Mouse (Mus musculus) Patski (cell line): ENCODE results near the gene Lyve1. TPM values are rescaled to one million over a fixed set of nuclear protein-coding genes. Genes with fewer than 3 reads are reported as not detected.

Experiments used
- ATAC-seq: fragments of 100-300 bp; one replicate; pipeline ENCODE4 v1.8.0; 2021
- CTCF ChIA-PET: fragments of 350-600 bp; sonication (Branson Sonifier 250); formaldehyde crosslinking; loops from one replicate; lab custom pipeline; 2022; ENCODE audit warnings: inconsistent platforms; lab: Charles Lee
- POLR2A ChIA-PET: fragments of 350-600 bp; sonication (Branson Sonifier 250); formaldehyde crosslinking; loops from one replicate; lab custom pipeline; 2022; ENCODE audit warnings: antibody characterized with exemption, inconsistent platforms; lab: Charles Lee
- DNase-seq: peaks from one replicate; pipeline ENCODE4 v3.0.0-alpha.2; 2011; ENCODE audit warnings: low read depth, low spot score
- H3K27me3 ChIP-seq: fragments of 371-371 bp; one replicate; pipeline ENCODE4 v1.5.1; 2021
- CTCF ChIP-seq: fragments of 100-300 bp; IDR thresholded peaks from one replicate; pipeline ENCODE4 v1.5.1; 2021
- in situ Hi-C: fragments of 300-500 bp; cut with MboI; formaldehyde crosslinking; loops from 3 replicates; pipeline ENCODE4 v1.11.1; 2018; ENCODE audit warnings: low pct_unique_long_range_greater_than_20kb, mixed read lengths
- polyA plus RNA-seq: library from polyadenylated mRNA; unstranded; gene quantifications from one replicate; pipeline ENCODE4 v1.2.3, GENCODE M21; 2021

The Lyve1 gene
- polyA plus RNA-seq, 1 experiment from 2014 or later, result not detected

DNA sequence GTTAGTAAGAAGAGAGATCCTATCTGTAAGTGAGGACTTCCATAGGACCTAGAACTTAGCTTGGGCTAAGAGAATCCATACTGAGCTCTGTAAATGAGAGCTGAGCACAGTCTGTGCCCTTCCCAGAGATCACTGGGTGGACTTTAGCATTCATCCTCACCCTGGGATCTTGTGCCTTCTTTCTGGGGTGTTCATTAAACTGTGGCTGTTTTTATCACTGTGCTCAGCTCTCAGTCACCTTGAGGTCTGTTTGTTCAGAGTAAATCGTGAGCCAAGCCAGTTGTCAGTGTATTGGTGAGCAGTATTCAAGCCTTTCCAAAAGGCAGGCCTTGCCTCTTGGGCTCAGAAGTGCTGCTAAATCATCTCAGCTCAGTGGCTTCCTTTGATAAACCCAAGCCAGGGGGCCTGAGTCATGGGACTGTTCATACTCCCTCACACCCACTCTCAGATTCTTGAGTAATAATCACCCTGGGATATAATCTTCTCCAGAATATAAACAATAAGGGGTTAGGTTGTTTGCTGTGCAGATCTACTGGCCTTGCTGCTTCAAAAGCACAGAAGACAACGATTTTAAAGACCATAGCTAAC, 18.8 kb upstream of the Lyve1 start:
- DNase-seq, result no peak
- in situ Hi-C loops, result no loop called here
- no peak for ATAC-seq
- TF ChIP-seq CTCF, result no peak
- H3K27me3 ChIP-seq, result no peaks in the 10 kb centered on the region
- ChIA-PET CTCF (interaction anchor here (1.1 to 1.4 kb wide), 4 partner anchors 9 to 42 kb away, joined by 3 read pairs; no protein-coding TSS in a partner anchor), POLR2A (interaction anchor here (1.3 kb wide), 1 partner anchor 59 kb away, joined by 3 read pairs; no protein-coding TSS in a partner anchor)

DNA sequence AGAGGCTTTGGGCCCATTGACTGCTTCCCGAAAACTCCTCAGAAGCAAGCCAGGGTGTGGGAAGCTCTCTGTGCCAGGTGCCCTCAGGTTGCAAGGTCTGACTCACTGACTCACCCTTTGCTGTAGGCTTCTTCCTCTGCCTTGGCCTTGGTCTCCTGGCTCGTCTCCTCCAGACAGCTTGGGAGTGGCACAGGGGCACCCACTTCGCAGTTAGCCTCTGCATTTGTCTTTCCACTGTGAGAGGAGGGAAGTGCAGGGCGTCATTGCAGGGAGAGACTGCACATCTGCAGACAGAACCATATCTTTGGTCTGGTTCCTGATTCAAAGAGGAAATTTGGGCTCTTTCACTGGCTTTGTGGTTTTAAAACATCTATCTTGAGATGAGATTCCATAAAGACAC, 15.0 kb upstream of the Lyve1 start:
- no peak for DNase-seq
- in situ Hi-C loops, result no loop called here
- ChIA-PET POLR2A (interaction anchor here (0.6 kb wide), 1 partner anchor 48 kb away, joined by 3 read pairs; no protein-coding TSS in a partner anchor), CTCF (no interaction called here)
- ATAC-seq, result no peak
- H3K27me3 ChIP-seq, result no peaks in the 10 kb centered on the region
- TF ChIP-seq CTCF, result no peak

- CTCF ChIA-PET, result interaction anchor here (1.0 kb wide), 1 partner anchor 10 kb away, joined by 3 read pairs; no protein-coding TSS in a partner anchor
- in situ Hi-C loops, result no loop called here
- no peak for TF ChIP-seq CTCF
- ATAC-seq (no peak), DNase-seq (no peak)
- H3K27me3 ChIP-seq, result no peaks in the 10 kb centered on the region
- POLR2A ChIA-PET, result no interaction called here
These were observed 13.9 kb upstream of the Lyve1 start for GRCm38 (mm10) chr7:110876965-110877364.

GRCm38 (mm10) chr7:110868807-110869206, 5.8 kb upstream of the Lyve1 start:
- DNase-seq (no peak), ATAC-seq (no peak)
- no peak for TF ChIP-seq CTCF
- ChIA-PET CTCF (interaction anchor here (1.1 kb wide), 1 partner anchor 11 kb away, joined by 3 read pairs; no protein-coding TSS in a partner anchor), POLR2A (interaction anchor here (0.6 kb wide), 1 partner anchor 12 kb away, joined by 3 read pairs; no protein-coding TSS in a partner anchor)
- no peaks in the 10 kb centered on the region for H3K27me3 ChIP-seq
- in situ Hi-C loops, result no loop called here

DNA sequence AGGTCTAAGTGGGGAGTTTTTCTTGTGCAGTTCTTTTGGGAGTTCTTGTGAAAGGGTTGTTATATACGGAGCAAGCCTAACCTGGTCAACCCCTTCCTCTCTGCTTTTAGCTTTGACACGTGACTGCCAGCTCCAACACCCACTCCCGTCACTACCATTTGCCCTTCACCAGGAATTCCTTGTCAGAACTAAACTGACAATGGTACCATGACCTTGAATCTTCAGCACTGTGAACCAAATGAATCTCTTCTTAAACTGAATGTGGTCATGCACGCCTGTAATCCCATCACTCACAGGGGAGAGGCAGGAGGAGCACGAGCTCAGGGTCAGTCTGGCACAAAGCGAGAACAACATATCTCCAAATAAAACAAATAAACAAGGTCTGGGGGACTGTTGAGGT, 4.1 kb upstream of the Lyve1 start:
- in situ Hi-C loops, result no loop called here
- H3K27me3 ChIP-seq, result no peaks in the 10 kb centered on the region
- no peak for TF ChIP-seq CTCF
- ATAC-seq, result no peak
- ChIA-PET POLR2A (no interaction called here), CTCF (no interaction called here)
- no peak for DNase-seq

DNA sequence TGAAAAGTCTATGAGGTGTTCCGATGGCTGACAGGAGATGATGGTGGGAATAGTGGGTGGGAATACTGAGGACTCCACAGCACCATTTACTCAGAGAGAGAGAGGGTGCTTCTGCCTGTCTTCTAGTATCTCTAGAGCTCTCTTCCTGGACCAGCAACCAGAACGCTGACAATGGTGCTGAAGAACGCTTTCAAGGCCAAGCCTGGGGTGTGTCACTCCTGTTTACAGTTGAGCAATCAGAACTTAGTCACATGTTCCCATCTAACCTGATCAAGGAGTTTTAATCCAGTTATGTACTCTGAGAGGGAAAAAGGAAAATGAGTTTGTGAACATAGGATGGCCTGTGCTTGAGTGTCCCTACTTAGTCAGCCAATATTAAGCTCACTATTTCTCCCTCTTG, 3.0 kb upstream of the Lyve1 start:
- ATAC-seq, result no peak
- DNase-seq, result no peak
- in situ Hi-C loops, result no loop called here
- ChIA-PET CTCF (no interaction called here), POLR2A (no interaction called here)
- H3K27me3 ChIP-seq, result no peaks in the 10 kb centered on the region
- no peak for TF ChIP-seq CTCF

DNA sequence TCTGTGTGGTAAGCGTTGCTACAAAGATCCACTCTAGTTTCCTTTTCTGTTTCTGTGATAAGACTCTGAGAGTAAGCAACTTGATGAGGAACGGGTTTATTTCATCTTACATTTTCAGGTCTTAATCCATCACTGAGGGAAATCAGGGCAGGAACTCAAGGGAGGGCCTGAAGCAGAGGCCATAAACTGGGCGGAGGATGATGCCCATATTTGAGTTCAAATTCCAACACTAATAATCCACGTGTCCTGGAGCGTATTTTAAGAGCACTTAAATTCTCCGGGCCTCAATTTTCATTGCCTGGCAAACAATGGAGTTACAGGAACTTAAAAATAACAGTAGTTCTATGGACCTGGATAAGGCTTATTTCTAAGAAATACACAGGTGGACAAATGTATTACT, 2.5 kb upstream of the Lyve1 start:
- ChIA-PET POLR2A (no interaction called here), CTCF (no interaction called here)
- DNase-seq, result no peak
- in situ Hi-C loops, result no loop called here
- TF ChIP-seq CTCF, result no peak
- ATAC-seq, result no peak
- no peaks in the 10 kb centered on the region for H3K27me3 ChIP-seq

DNA sequence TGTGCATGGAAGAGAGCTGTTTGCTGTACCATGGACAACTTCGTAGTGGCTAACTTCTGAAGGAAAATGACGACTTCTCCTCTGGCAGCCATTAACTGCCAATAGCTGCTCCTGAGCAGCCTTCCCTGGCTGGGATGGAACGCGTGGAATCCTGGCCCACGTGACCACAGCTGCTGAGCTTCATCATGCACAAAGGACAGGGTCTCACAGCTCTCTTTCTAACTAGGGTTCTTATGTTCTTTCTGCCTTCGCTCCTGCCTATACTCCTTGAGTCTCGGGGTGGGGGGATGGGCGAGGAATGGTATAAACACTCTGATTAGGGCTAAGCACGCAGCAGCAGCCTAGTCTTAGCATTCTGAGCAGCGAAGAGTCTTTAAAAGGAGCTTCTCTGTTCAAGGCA, 2.0 kb upstream of the Lyve1 start:
- TF ChIP-seq CTCF, result no peak
- no peak for DNase-seq
- in situ Hi-C loops, result no loop called here
- POLR2A ChIA-PET, result no interaction called here
- CTCF ChIA-PET, result no interaction called here
- no peak for ATAC-seq
- no peaks in the 10 kb centered on the region for H3K27me3 ChIP-seq

GRCm38 (mm10) chr7:110860129-110860528, 2.9 kb downstream of the Lyve1 start:
- in situ Hi-C loops, result no loop called here
- H3K27me3 ChIP-seq, result no peaks in the 10 kb centered on the region
- no peak for ATAC-seq
- DNase-seq, result no peak
- CTCF ChIA-PET, result interaction anchor here (1.6 kb wide), 1 partner anchor 22 kb away, joined by 3 read pairs; no protein-coding TSS in a partner anchor
- POLR2A ChIA-PET, result no interaction called here
- TF ChIP-seq CTCF, result no peak

- no peak for DNase-seq
- no peak for ATAC-seq
- POLR2A ChIA-PET, result no interaction called here
- CTCF ChIA-PET, result no interaction called here
- no peak for TF ChIP-seq CTCF
- H3K27me3 ChIP-seq, result no peaks in the 10 kb centered on the region
- in situ Hi-C loops, result no loop called here
These were observed 7.4 kb downstream of the Lyve1 start for GRCm38 (mm10) chr7:110855604-110856003.

- no peak for TF ChIP-seq CTCF
- H3K27me3 ChIP-seq, result no peaks in the 10 kb centered on the region
- ATAC-seq (no peak), DNase-seq (no peak)
- POLR2A ChIA-PET, result no interaction called here
- in situ Hi-C loops, result no loop called here
- CTCF ChIA-PET, result no interaction called here
These were observed 8.0 kb downstream of the Lyve1 start for GRCm38 (mm10) chr7:110854927-110855546.
